Mouse (Mus musculus): ENCODE data around the gene Cd300lg. TPM values are rescaled to one million over a fixed set of nuclear protein-coding genes. Genes with fewer than 3 reads are reported as not detected.

The Cd300lg gene
- 8.8 TPM for polyA plus RNA-seq (2014; fragmentation: Illumina TruSeq; extraction: RNeasy Lipid Tissue Mini Kit (QIAGEN cat#74804); ENCODE audit: low read depth, low replicate concordance)

GRCm38 (mm10) chr11:102041350-102041949 lies at the start of gene Cd300lg:
Gene Cd300lg (plus strand): TSS chr11:102041509.

GRCm38 (mm10) chr11:102028087-102028816 lies 13.1 kb upstream of the Cd300lg start, which contains the start of gene Mpp3:
Gene Mpp3 (minus strand): TSS chr11:102028461.

GRCm38 (mm10) chr11:102087931-102088898 lies 46.9 kb downstream of the Cd300lg start, which contains the start of gene Mpp2:
Gene Mpp2 (minus strand): TSS chr11:102088515.

GRCm38 (mm10) chr11:102101219-102101618 lies 59.9 kb downstream of the Cd300lg start, which contains the start of gene Ppy:
Gene Ppy (minus strand): TSS chr11:102101319.

Other genes with a start within 250 kb of the Cd300lg start
- not detected for gene Meox1, start 147.1 kb upstream of the Cd300lg start, polyA plus RNA-seq (2014; fragmentation: Illumina TruSeq; extraction: RNeasy Lipid Tissue Mini Kit (QIAGEN cat#74804); ENCODE audit: low read depth, low replicate concordance)
- gene Sost, start 74.5 kb upstream of the Cd300lg start, polyA plus RNA-seq (2014; fragmentation: Illumina TruSeq; extraction: RNeasy Lipid Tissue Mini Kit (QIAGEN cat#74804); ENCODE audit: low read depth, low replicate concordance): not detected
- gene Cfap97d1, start 57.2 kb upstream of the Cd300lg start, polyA plus RNA-seq (2014; fragmentation: Illumina TruSeq; extraction: RNeasy Lipid Tissue Mini Kit (QIAGEN cat#74804); ENCODE audit: low read depth, low replicate concordance): not detected
- 14.0 TPM for gene Dusp3, start 54.5 kb upstream of the Cd300lg start, polyA plus RNA-seq (2014; fragmentation: Illumina TruSeq; extraction: RNeasy Lipid Tissue Mini Kit (QIAGEN cat#74804); ENCODE audit: low read depth, low replicate concordance)
- not detected for gene Mpp3, start 13.0 kb upstream of the Cd300lg start, polyA plus RNA-seq (2014; fragmentation: Illumina TruSeq; extraction: RNeasy Lipid Tissue Mini Kit (QIAGEN cat#74804); ENCODE audit: low read depth, low replicate concordance)
- gene Mpp2, start 47.0 kb downstream of the Cd300lg start, polyA plus RNA-seq (2014; fragmentation: Illumina TruSeq; extraction: RNeasy Lipid Tissue Mini Kit (QIAGEN cat#74804); ENCODE audit: low read depth, low replicate concordance): not detected
- gene Ppy, start 59.8 kb downstream of the Cd300lg start, polyA plus RNA-seq (2014; fragmentation: Illumina TruSeq; extraction: RNeasy Lipid Tissue Mini Kit (QIAGEN cat#74804); ENCODE audit: low read depth, low replicate concordance): not detected
- gene Pyy, start 66.3 kb downstream of the Cd300lg start, polyA plus RNA-seq (2014; fragmentation: Illumina TruSeq; extraction: RNeasy Lipid Tissue Mini Kit (QIAGEN cat#74804); ENCODE audit: low read depth, low replicate concordance): not detected
- 3.0 TPM for gene Nags, start 104.0 kb downstream of the Cd300lg start, polyA plus RNA-seq (2014; fragmentation: Illumina TruSeq; extraction: RNeasy Lipid Tissue Mini Kit (QIAGEN cat#74804); ENCODE audit: low read depth, low replicate concordance)
- 1.9 TPM for gene Tmem101, start 114.9 kb downstream of the Cd300lg start, polyA plus RNA-seq (2014; fragmentation: Illumina TruSeq; extraction: RNeasy Lipid Tissue Mini Kit (QIAGEN cat#74804); ENCODE audit: low read depth, low replicate concordance)
- gene Lsm12, start 143.8 kb downstream of the Cd300lg start, polyA plus RNA-seq (2014; fragmentation: Illumina TruSeq; extraction: RNeasy Lipid Tissue Mini Kit (QIAGEN cat#74804); ENCODE audit: low read depth, low replicate concordance): 28.2 TPM
- gene G6pc3, start 148.1 kb downstream of the Cd300lg start, polyA plus RNA-seq (2014; fragmentation: Illumina TruSeq; extraction: RNeasy Lipid Tissue Mini Kit (QIAGEN cat#74804); ENCODE audit: low read depth, low replicate concordance): not detected
- gene Hdac5, start 188.7 kb downstream of the Cd300lg start, polyA plus RNA-seq (2014; fragmentation: Illumina TruSeq; extraction: RNeasy Lipid Tissue Mini Kit (QIAGEN cat#74804); ENCODE audit: low read depth, low replicate concordance): 3.7 TPM
- gene BC030867, start 207.4 kb downstream of the Cd300lg start, polyA plus RNA-seq (2014; fragmentation: Illumina TruSeq; extraction: RNeasy Lipid Tissue Mini Kit (QIAGEN cat#74804); ENCODE audit: low read depth, low replicate concordance): not detected
- not detected for gene Asb16, start 227.2 kb downstream of the Cd300lg start, polyA plus RNA-seq (2014; fragmentation: Illumina TruSeq; extraction: RNeasy Lipid Tissue Mini Kit (QIAGEN cat#74804); ENCODE audit: low read depth, low replicate concordance)
- gene Tmub2, start 243.4 kb downstream of the Cd300lg start, polyA plus RNA-seq (2014; fragmentation: Illumina TruSeq; extraction: RNeasy Lipid Tissue Mini Kit (QIAGEN cat#74804); ENCODE audit: low read depth, low replicate concordance): 3.8 TPM